Mouse (Mus musculus): Measurements from ENCODE around the gene Spint4.
"Not testable (repeated sequence)": the region's sequence is repeated elsewhere in the genome, so short reads cannot be mapped to it uniquely, and the experiment has no call there.

The Spint4 gene

DNA sequence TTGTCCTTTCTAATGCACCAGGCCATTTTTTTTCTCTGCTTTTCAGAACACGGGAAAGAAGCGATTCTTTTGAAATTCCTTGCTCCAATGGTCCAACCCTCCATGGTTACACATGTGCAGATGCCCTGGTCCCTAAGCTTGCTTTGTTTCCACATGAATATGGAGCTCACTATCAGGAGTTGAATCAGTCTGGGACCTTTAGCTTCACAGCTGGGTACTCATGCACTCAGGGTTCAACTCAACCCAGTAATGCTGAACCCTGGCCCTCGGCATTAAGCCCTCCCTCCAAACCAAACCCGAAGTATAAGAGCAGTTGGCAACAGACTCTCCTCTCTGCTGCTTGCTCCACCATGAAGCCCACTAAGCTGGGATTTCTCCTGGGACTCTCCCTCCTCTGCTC lies at the start of gene Spint4:
Gene Spint4 (plus strand): TSS at position 301 of the 400 bp plus-strand sequence.
- no peak for DNase-seq

DNA sequence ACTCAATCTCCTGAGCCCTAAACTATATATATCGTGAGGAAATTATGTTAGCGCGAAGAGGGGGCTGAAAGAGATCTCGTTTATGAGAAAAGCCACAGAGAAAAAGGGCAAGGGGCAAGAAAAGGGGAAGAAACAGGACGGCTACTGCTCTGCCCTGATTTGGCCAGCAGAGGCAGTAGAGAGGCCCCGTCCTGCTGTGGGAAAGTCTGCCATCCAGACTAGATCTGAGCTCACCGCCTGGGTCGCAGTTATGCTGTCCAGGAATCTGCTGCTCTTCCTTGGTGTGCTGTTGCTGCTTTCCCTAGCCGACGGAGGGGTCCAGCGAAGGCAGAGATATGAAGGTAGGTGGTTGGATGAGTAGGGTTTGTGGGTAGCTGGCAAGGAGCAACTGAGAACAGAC lies 42.4 kb upstream of the Spint4 start, which contains the start of gene Wfdc10:
Gene Wfdc10 (plus strand): TSS at position 189 of the 400 bp plus-strand sequence.
- DNase-seq: peak; percentile 29

DNA sequence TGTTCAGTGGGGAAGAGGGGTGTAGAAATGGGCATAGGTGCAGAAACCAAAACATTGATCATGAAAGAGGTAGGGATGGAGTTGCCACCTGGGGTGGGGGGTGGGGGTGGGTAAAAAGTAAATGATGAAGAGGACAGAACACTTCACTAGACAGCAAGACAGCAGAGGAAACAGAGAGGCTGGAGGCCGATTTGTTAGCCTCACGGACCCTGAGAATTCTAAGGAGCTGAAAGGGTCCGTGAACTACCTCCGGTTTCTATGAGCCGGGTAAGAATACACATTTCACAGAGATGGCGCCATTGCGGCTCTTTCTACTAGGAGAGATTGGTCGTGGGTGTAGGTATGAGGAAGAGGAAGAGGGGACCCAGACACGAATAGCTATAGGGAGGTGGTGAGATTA lies 41.8 kb upstream of the Spint4 start, which contains the start of gene Wfdc9:
Gene Wfdc9 (minus strand): TSS at position 101 of the 400 bp plus-strand sequence.
- DNase-seq: no peak

DNA sequence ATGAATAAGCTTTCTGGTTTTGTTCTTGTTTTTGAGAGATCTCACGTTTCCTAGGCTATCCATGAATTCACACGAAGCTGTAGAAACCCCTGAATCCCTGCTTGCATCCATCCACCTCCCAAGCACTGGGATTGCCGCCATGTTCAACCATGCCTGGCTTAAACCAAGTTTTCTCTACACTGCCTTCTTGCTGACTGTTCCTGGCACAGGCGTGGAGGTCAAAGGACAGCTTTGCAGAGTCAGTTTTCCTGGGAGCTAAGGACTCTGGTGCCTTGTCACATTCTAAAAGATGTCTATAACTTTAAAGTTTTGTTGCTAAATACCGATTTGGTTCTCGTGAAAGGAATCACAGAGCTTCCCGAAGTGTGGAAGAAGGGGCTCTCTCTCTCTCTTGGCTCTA lies 33.5 kb upstream of the Spint4 start:
- DNase-seq: no peak

GRCm38 (mm10) chr2:164670261-164670660 lies 28.0 kb upstream of the Spint4 start:
- no peak for DNase-seq

- DNase-seq: no peak
Observed at GRCm38 (mm10) chr2:164670938-164671337, 27.4 kb upstream of the Spint4 start.

DNA sequence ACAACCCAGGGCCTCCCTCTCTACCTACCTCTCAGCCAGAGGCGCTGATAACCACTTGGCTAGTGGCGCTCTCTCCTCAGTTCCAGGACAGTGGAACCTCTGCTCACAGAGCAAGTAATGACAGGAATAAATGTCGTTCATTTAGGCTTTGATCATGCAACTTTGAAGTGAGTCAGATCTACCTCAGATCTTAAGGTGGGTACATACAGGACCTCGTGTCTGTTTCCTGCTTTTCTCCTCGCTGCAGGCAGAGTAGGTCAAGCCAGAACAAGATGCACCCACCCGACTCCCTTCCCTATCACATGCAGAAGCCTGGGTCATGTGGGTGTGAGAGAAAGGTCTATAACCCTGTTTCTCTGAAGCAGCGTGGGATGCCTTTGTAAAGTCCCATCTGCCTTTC lies 24.3 kb upstream of the Spint4 start, which contains the start of gene Wfdc11:
Gene Wfdc11 (minus strand): TSS at position 101 of the 400 bp plus-strand sequence.
- no peak for DNase-seq

DNA sequence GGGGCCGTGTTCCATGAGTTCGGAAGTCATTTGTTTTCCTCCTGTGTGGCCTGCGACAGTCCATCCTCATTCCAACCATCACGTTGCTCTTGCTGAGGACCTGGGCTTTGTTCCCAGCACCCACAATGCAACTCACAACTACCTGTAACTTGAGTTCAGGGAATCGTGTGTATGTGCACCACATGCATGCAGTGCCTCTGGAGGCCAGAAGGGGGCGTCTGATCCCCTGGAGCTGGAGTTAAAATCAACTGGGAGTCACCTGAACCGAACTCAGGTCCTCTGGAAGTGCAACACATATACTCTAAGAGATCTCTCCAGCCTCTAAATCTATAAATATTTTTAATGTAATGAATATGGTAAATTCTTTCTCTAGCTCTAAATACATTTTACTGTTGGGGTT lies 22.2 kb upstream of the Spint4 start:
- no peak for DNase-seq

GRCm38 (mm10) chr2:164676916-164677685 lies 21.2 kb upstream of the Spint4 start:
- no peak for DNase-seq

DNA sequence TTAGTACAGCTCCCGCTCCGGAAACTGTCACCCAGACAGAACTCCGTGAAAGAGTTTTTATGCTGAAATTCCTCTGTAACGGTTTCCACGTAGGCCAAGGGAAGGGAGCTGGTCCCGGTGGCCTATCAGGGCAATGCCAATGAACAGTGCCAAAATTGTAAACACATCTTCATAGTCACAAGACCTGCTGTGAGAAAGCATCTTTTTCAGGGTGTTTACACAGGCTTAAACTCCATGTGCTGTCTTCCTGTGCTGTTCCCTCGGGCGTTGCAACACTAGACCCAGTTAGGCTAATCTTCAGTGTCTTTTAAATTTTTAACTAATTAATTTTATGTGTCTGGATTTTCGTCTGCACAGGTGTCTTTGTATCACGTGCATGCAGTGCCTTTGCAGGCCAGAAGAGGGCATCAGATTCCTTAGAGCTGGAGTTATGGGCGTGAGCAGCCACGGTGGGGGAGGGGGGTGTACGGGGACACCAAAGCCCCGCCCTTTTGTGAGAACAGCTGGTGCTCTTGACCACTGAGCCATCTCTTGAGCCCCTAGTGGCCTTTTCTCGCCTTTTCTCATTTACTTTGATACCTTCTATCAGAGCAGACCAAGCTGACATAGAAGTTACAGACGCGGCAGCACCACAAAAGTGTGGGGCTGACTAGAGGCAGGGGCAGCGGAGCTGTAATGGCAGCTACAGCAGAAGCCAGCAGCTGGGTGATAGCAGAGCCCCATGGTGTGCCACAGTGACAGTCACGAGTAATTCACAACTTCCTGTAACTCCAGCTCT lies 19.3 kb upstream of the Spint4 start:
- peak; percentile 78 for DNase-seq

- DNase-seq: peak; percentile 14
Observed at GRCm38 (mm10) chr2:164679906-164680305, 18.4 kb upstream of the Spint4 start.

DNA sequence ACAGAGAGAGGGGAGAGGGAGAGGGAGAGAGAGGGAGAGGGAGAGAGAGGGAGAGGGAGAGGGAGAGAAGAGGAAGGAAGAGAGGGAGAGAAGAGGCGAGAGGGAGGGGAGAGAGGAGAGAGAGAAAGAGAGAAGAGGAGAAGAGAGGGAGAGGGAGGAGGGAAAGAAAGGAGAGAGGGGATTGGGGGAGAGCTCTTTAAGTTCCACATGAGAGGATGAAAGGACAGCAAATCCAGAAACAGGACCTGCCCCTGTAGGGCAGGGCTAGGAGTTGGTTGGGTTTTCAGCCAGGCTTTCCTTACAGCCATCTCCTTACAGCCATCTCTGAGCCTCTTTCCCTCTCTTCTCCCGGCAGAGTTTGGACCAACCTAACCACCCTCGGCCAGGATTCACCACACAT lies 13.5 kb upstream of the Spint4 start, which contains the start of gene Wfdc13:
Gene Wfdc13 (plus strand): TSS at position 301 of the 400 bp plus-strand sequence.
- no peak for DNase-seq

- DNase-seq: no peak
Observed at GRCm38 (mm10) chr2:164700959-164701358, 2.7 kb downstream of the Spint4 start.

DNA sequence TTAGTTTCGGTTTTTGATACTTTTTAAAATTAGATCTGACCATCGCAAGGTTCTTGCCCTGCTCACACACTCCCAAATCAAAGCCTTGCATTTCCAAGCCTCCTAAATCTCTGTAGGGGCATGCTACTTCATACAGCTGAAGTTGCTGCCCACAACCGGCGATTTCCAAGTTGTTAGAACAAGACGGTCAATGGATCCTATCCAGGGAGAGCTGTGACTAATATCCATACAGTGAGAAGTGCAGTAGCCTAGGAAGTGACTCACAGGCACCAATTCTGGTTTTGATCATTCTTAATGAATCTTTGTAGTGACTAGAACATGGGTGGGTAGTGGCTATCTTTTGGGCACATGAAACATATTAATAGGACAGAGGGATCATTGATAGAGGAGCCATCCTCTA lies 3.5 kb downstream of the Spint4 start:
- no peak for DNase-seq

- DNase-seq: no peak
Observed at GRCm38 (mm10) chr2:164704235-164704634, 5.9 kb downstream of the Spint4 start.

DNA sequence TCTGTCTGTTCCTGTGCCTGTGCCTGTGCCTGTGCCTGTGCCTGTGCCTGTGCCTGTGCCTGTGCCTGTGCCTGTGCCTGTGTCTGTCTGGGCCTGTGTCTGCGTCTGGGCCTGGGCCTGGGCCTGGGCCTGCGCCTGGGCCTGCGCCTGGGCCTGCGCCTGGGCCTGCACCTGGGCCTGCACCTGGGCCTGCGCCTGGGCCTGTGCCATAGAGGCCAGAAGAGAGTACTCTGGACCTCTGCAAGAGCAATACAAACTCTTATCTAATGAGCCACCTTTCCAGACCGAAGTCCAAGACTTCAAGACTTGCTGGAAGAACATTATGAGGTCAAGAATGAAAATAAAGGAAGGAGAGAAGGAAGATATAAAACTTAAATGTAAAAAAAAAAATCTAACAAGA lies 7.0 kb downstream of the Spint4 start:
- no peak for DNase-seq

DNA sequence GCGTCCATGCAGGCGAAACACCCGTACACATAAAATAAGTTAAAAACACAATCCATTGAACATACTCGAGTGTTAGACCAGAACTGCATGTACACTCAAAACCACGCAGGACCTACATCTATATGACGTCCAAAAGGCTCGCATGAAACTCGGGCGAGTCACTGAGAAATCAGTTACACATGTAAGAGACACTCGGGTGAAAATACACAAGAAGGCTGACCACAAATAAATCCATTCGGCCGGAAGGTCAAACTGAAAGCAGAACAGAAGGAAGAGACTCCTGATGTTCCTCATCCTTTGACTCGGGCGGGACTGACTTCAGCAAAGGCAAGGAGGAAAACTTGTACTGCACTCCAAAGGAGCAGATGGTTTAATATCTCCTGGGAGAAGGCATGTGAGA lies 7.7 kb downstream of the Spint4 start:
- no peak for DNase-seq

DNA sequence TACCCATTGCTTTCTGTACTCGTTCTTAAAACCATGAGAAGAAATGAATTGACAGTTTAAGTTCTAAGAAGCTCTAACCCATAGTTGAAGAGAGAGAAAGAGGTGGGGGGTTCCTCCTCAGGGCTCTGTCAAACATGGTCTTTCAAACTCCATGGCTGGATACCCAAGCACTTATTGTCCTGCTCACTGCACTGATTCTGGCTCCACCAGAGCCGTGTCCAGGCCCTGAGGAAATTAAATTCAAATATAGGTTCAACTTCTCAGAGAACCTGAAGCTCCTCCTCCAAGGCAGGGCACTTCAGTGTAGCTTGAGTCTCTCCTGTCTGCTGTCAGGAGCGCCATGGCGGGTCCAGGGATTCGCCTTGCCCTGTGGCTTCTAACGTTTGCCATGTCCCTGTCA lies 16.7 kb downstream of the Spint4 start, which contains the start of gene Spint5:
Gene Spint5 (plus strand): TSS at position 301 of the 400 bp plus-strand sequence.
- no peak for DNase-seq

GRCm38 (mm10) chr2:164716194-164716786 lies 18.0 kb downstream of the Spint4 start:
- not testable (repeated sequence) for DNase-seq

GRCm38 (mm10) chr2:164723276-164723675 lies 25.0 kb downstream of the Spint4 start:
- no peak for DNase-seq

GRCm38 (mm10) chr2:164725895-164726619 lies 27.8 kb downstream of the Spint4 start:
- peak; percentile 78 for DNase-seq

GRCm38 (mm10) chr2:164731719-164732118 lies 33.4 kb downstream of the Spint4 start:
- DNase-seq: no peak

Measured in liver (tissue).